Mouse (Mus musculus) effector memory CD4-positive, alpha-beta T cell, adult 7 months (primary cell): ENCODE results near the gene Pald1. TPM values are rescaled to one million over a fixed set of nuclear protein-coding genes. Genes with fewer than 3 reads are reported as not detected.

ENCODE experiments used
- polyA plus RNA-seq: library from polyadenylated mRNA; unstranded; fragments of 100-300 nt; shearing (Covaris generic); gene quantifications from one replicate; pipeline ENCODE4 v1.2.1, GENCODE M21; 2017

Gene Pald1
- polyA plus RNA-seq = not detected

DNA sequence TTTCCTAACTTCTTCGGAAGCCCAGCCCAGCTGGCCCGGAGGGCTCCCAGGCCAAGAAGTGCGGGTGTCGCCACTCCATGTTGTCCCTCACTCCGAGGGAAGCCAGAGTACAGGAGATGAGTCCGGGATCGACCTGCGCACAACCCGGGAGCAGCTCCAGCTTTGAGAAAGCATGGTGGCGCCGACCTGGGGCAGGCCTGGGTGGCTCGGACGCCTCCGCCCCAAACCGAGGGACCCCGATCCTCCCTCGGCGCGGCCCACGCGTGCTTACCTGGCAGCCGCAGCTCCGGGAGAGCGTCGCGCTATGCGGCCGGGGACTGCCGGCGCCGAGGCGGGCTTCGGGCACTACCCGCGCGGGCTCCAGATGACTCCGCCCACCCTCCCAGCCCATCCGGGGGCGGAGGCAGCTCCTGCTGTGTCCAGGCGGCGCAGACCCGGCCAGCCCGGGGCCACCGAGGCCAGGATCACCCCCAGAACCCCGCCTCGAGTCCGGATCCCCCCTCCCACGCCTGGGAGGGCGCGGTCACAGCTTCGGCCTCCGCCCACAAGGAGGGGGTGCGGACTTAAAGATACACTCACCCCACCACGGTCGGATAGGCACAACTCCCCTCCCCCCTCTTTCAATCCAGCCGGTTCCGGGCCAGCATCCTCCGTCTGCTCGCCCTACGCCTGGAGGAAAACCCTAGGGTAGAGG is at the start of gene Pald1:
Gene Pald1 (minus strand): TSS at position 510 of the 694 bp plus-strand sequence.

GRCm38 (mm10) chr10:61417672-61418071 is 34.3 kb upstream of the Pald1 start, which contains the start of gene Nodal:
Gene Nodal (plus strand): TSS chr10:61417972.

GRCm38 (mm10) chr10:61297477-61297876 is 85.9 kb downstream of the Pald1 start, which contains the start of gene Prf1:
Gene Prf1 (plus strand): TSS chr10:61297833.

GRCm38 (mm10) chr10:61273081-61273843 is 110.1 kb downstream of the Pald1 start, which contains the start of gene Adamts14:
Gene Adamts14 (minus strand): TSS chr10:61273438.

Other genes starting within 250 kb of the Pald1 start
- gene Sgpl1, start 235.8 kb downstream of the Pald1 start, polyA plus RNA-seq = 75.5 TPM
- gene Tbata, start 211.6 kb downstream of the Pald1 start, polyA plus RNA-seq = not detected
- 0.40 TPM for gene Adamts14, start 110.1 kb downstream of the Pald1 start, polyA plus RNA-seq
- 83.4 TPM for gene Prf1, start 85.7 kb downstream of the Pald1 start, polyA plus RNA-seq
- not detected for gene Nodal, start 34.4 kb upstream of the Pald1 start, polyA plus RNA-seq
- 9.0 TPM for gene Eif4ebp2, start 69.1 kb upstream of the Pald1 start, polyA plus RNA-seq
- 3.7 TPM for gene Lrrc20, start 92.3 kb upstream of the Pald1 start, polyA plus RNA-seq
- gene Npffr1, start 212.0 kb upstream of the Pald1 start, polyA plus RNA-seq = not detected